Mouse (Mus musculus) mammary gland, adult 2 months (tissue): ENCODE data around the gene Polr2a. TPM values are rescaled to one million over a fixed set of nuclear protein-coding genes. Genes with fewer than 3 reads are reported as not detected.

Experiments
- polyA plus RNA-seq: library from polyadenylated mRNA; depleted of rRNA; stranded (reverse); fragments of >200 nt; gene quantifications from 2 replicates; pipeline ENCODE4 v1.2.3, GENCODE M21; 2012; ENCODE audit warnings: low replicate concordance; rRNA removed

Polr2a gene
- 18.0 and 27.0 TPM in 2 replicates for polyA plus RNA-seq

DNA sequence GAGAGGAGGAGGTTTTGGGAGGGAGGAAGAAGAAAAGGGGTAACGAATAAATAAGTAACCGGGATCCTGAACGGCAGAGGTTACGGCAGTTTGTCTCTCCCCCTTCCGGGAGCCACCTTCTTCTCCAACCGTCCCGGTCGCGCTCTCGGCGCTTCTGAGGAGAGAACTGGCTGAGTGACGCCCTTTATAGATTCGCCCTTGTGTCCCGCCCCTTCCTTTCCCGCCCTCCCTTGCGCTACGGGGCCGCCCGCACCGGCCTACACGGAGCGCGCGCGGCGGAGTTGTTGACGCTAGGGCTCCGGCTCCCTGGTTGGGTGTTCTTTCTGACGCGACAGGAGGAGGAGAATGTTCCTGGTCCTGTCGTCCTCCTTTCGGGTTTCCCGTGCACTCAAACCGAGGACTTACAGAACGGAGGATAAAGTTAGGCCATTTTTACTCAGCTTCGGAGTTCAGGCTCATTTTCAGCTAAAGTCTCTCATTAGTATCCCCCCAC, at the start of gene Polr2a:
Gene Polr2a (minus strand): TSS at position 160 of the 493 bp plus-strand sequence.

DNA sequence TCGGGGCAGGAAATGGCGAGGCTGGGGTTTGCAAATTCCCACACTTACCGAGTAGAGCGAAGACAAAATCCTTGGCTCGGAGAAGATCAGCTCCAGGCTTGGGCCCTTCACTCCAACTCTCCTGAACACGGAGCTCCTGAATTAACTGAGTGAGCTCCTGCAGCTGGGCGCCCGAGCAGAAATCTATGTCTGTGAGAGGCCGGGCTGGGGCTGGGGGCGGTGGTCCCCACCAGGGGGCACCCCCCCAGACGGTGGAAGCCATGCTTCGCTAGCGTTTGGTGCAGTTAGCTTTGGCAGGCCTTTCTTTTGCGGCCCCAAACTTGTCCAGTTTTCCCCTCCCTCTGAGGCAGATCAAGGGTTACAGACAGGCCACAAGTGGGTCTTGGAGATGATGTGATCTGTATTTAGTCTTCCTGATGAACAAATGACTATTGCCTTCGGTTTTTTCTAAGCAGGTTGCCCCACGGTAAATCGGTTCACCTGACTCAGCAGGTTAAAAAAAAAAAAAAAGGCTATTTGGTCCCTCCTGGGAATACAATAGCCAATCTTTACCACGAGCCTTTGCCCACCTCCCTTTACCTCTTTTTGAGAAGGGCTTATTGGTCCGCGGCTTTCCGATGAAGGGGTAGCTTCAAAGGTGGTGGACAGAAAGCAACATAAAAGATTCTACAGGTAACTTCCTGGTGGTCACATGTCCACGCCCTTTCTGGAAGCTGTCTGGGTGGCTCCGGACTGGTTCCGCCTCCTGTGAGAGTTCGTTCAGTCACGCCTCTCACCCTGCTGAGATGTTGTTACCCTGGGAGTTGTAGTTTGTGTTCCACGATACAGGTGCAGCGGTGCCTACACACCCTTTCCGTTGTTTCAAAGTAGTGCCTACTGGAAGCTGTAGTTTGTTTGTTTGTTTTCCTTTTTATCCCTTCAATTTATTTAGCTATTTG, 46.8 kb upstream of the Polr2a start, which contains the start of gene Tmem102:
Gene Tmem102 (minus strand): TSS at position 653 of the 938 bp plus-strand sequence.

GRCm38 (mm10) chr11:69801379-69801977, 43.0 kb upstream of the Polr2a start, which contains the start of gene Fgf11:
Fgf11 (minus strand) TSS chr11:69801857.

DNA sequence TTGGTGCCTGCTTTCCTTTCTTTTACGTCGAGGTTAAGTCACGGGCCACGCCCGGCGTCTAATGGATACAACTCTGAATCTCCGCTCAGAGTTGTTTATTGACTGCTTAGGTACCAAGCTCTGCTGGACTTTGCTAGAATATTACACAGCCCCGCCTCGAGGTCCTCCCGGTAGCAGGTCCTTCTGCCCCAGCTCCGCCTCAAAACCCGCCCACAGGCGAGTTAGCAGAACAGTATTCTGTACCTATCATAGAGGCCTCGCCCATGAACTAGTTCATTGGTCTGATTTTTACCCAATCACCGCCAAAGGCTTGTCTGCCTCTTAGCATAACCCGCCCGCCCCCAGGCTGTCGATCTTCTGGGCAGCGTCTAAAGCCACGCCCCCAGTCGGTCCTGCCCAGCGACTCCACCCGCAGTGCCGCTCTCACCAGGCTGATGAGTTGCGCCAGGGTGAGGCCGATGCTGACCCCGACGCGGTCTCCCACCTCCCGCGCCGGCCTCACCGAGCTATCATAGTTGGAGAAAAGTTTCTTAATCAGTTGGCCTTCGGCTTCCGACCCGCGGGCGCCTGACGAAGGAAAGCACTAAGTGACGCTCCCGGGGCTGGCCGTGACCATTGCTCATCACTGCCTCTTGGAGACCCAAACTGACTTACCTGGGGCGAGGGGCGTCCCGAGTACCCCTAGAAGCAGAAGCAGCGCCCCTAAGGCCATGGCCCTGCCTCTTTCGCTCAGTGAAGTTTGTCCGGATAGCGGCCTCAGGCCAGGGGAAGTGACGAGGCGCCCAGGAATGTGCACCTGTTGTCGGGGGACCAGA, 36.9 kb upstream of the Polr2a start, which contains the start of gene Chrnb1:
Gene Chrnb1 (minus strand): TSS at position 776 of the 815 bp plus-strand sequence.

GRCm38 (mm10) chr11:69765221-69766125, 7.0 kb upstream of the Polr2a start, which contains the start of gene Zbtb4:
Zbtb4 (plus strand) TSS chr11:69765912.

GRCm38 (mm10) chr11:69761868-69762267, 3.4 kb upstream of the Polr2a start, which contains the start of gene Slc35g3:
Slc35g3 (minus strand) TSS chr11:69761968.

GRCm38 (mm10) chr11:69695361-69696181, 62.9 kb downstream of the Polr2a start, which contains the start of the genes Tnfsf12 and Tnfsfm13:
Tnfsf12 (minus strand) TSS chr11:69695849.
Tnfsfm13 (minus strand) TSS chr11:69696098.

DNA sequence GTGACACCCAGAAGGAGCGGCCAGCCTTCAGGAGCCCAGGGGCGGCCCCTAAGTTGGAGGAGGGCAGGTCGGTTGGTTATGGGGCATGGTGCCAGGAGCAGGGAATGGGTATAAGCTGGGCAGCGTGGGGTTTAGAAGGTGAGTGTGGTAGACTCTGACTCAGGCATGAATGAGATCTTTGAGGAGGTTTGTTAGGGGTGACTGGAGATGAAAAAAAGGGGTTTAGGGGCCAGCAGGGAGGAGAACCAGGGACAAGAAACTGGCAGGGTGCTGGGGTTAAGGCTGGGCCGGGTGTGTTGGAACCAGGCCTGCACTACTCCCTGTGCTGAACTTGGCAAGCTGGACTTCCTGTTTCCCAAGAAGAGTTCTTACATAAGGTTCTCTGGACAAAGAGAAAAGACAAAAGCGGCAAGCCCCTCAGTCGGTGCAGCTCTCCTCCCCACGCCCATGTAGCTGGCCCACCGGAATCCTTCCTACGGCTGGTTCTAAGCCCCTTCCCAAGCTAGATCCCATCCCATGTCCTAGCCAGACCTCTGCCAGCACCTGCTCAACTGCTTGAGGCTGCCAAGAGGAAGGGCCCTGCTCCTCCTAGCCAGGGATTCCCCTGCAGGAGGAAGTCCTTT, 72.8 kb downstream of the Polr2a start, which contains the start of gene Tnfsf13:
Gene Tnfsf13 (minus strand): TSS at position 259 of the 623 bp plus-strand sequence.

Other genes starting within 250 kb of the Polr2a start
- gene Dnah2, start 209.5 kb downstream of the Polr2a start, polyA plus RNA-seq = 0.20 and 0.27 TPM in 2 replicates
- 1.1 and 2.5 TPM in 2 replicates for gene Efnb3, start 198.4 kb downstream of the Polr2a start, polyA plus RNA-seq
- 19.0 and 19.8 TPM in 2 replicates for gene Wrap53, start 178.4 kb downstream of the Polr2a start, polyA plus RNA-seq
- 122 and 145 TPM in 2 replicates for gene Trp53, start 178.3 kb downstream of the Polr2a start, polyA plus RNA-seq
- gene Atp1b2, start 152.7 kb downstream of the Polr2a start, polyA plus RNA-seq = 11.6 and 60.5 TPM in 2 replicates
- 0.08 TPM in 1 of 2 replicates, not detected in the other for gene Shbg, start 140.7 kb downstream of the Polr2a start, polyA plus RNA-seq
- gene Sat2, start 136.6 kb downstream of the Polr2a start, polyA plus RNA-seq = 2.1 and 6.7 TPM in 2 replicates
- 50.5 and 57.2 TPM in 2 replicates for gene Fxr2, start 125.6 kb downstream of the Polr2a start, polyA plus RNA-seq
- gene Sox15, start 103.3 kb downstream of the Polr2a start, polyA plus RNA-seq = 0.66 and 1.1 TPM in 2 replicates
- gene Mpdu1, start 96.0 kb downstream of the Polr2a start, polyA plus RNA-seq = 139 and 176 TPM in 2 replicates
- 76.8 and 80.0 TPM in 2 replicates for gene Cd68, start 92.5 kb downstream of the Polr2a start, polyA plus RNA-seq
- 199 and 324 TPM in 2 replicates for gene Eif4a1, start 86.2 kb downstream of the Polr2a start, polyA plus RNA-seq
- gene Senp3, start 76.6 kb downstream of the Polr2a start, polyA plus RNA-seq = 40.2 and 91.5 TPM in 2 replicates
- gene Tnfsf13, start 72.9 kb downstream of the Polr2a start, polyA plus RNA-seq = 5.2 and 9.5 TPM in 2 replicates
- 48.2 and 64.3 TPM in 2 replicates for gene Tnfsf12, start 62.8 kb downstream of the Polr2a start, polyA plus RNA-seq
- gene Tnfsfm13, start 62.5 kb downstream of the Polr2a start, polyA plus RNA-seq = 8.4 and 11.1 TPM in 2 replicates
- not detected in 2 replicates for gene Slc35g3, start 3.3 kb upstream of the Polr2a start, polyA plus RNA-seq
- gene Zbtb4, start 7.3 kb upstream of the Polr2a start, polyA plus RNA-seq = 47.2 and 88.9 TPM in 2 replicates
- gene Chrnb1, start 37.3 kb upstream of the Polr2a start, polyA plus RNA-seq = 14.0 and 38.5 TPM in 2 replicates
- gene Fgf11, start 43.2 kb upstream of the Polr2a start, polyA plus RNA-seq = 11.4 and 13.5 TPM in 2 replicates
- gene Tmem102, start 47.0 kb upstream of the Polr2a start, polyA plus RNA-seq = 4.5 and 10.8 TPM in 2 replicates
- gene Gm39566, start 56.7 kb upstream of the Polr2a start, polyA plus RNA-seq = not detected in 2 replicates
- gene Spem2, start 59.8 kb upstream of the Polr2a start, polyA plus RNA-seq = not detected in 2 replicates
- gene Spem1, start 63.5 kb upstream of the Polr2a start, polyA plus RNA-seq = 0.19 and 0.35 TPM in 2 replicates
- 23.5 and 39.4 TPM in 2 replicates for gene Nlgn2, start 79.1 kb upstream of the Polr2a start, polyA plus RNA-seq
- gene Tmem256, start 79.9 kb upstream of the Polr2a start, polyA plus RNA-seq = 180 and 280 TPM in 2 replicates
- gene Plscr3, start 87.7 kb upstream of the Polr2a start, polyA plus RNA-seq = 125 and 161 TPM in 2 replicates
- gene Tnk1, start 100.1 kb upstream of the Polr2a start, polyA plus RNA-seq = 11.8 and 14.1 TPM in 2 replicates
- gene Tmem95, start 119.4 kb upstream of the Polr2a start, polyA plus RNA-seq = not detected in 2 replicates
- 11.8 and 13.5 TPM in 2 replicates for gene Kctd11, start 122.8 kb upstream of the Polr2a start, polyA plus RNA-seq
- gene Acap1, start 136.9 kb upstream of the Polr2a start, polyA plus RNA-seq = 40.3 and 80.4 TPM in 2 replicates
- gene 2810408A11Rik, start 142.3 kb upstream of the Polr2a start, polyA plus RNA-seq = 0.80 and 1.1 TPM in 2 replicates
- gene Neurl4, start 142.4 kb upstream of the Polr2a start, polyA plus RNA-seq = 44.0 and 45.9 TPM in 2 replicates
- gene Gps2, start 155.3 kb upstream of the Polr2a start, polyA plus RNA-seq = 130 and 139 TPM in 2 replicates
- 301 and 469 TPM in 2 replicates for gene Eif5a, start 163.3 kb upstream of the Polr2a start, polyA plus RNA-seq
- gene Ybx2, start 177.2 kb upstream of the Polr2a start, polyA plus RNA-seq = 24.9 and 28.8 TPM in 2 replicates
- gene Slc2a4, start 189.6 kb upstream of the Polr2a start, polyA plus RNA-seq = 238 and 400 TPM in 2 replicates
- gene Cldn7, start 206.1 kb upstream of the Polr2a start, polyA plus RNA-seq = 18.2 and 18.6 TPM in 2 replicates
- gene Ctdnep1, start 222.5 kb upstream of the Polr2a start, polyA plus RNA-seq = 110 and 163 TPM in 2 replicates
- 55.0 and 105 TPM in 2 replicates for gene Elp5, start 223.9 kb upstream of the Polr2a start, polyA plus RNA-seq
- gene Gabarap, start 232.5 kb upstream of the Polr2a start, polyA plus RNA-seq = 358 and 921 TPM in 2 replicates
- gene Phf23, start 237.1 kb upstream of the Polr2a start, polyA plus RNA-seq = 21.3 and 23.1 TPM in 2 replicates
- 15.5 and 26.3 TPM in 2 replicates for gene Dvl2, start 242.0 kb upstream of the Polr2a start, polyA plus RNA-seq